Mouse (Mus musculus) stomach, postnatal 0 days (tissue): ENCODE results near the gene Nuak1.

Experiments
- CTCF ChIP-seq: IDR thresholded peaks from 2 replicates; pipeline ENCODE4 v1.5.1; 2016; ENCODE audit warnings: antibody characterized with exemption, low read depth, mild to moderate bottlenecking, moderate library complexity
- EP300 ChIP-seq: optimal IDR thresholded peaks from 2 replicates; pipeline ENCODE3; 2016; ENCODE audit warnings: antibody characterized with exemption

DNA sequence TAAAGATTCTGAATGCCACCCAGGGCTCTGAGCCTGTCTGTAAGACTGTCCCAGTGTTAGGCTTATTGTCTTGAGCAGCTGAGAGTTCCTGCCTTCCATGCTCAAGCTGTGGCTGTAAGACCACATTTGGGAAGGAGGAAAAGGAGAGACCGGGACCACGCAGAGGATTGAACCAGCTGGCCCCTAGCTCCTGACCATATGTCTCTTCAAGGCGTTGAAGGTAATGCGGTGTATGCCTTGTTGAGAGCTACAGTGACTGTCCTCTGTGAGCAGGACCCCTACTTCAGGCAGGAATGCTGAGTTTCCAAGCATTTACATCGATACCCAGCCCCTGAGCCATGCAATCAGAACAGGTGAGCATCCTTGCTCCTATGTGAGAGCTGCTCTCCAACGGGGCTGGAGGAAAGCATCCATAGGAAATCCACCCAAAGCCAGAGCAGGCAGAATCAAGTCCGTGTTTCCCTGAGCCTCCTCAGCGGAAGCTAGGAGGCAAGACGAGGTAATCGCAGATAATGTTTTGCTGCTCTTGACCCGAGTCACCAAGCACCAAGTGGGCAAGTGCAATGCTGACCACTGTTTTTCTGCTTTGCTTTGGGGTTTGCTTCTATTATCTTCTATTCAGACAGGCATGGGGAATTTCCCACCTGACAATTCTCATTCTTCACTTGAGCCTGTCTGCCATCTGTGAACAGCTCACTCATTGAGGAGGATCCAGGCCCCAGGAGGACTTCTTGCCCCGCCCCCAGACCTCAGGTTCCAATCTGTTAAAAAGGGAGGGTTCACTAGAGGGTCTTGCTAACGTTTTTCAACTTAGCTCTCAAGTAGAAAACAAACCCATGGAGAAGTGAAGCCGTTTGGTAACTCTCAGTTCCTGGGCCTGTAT lies 3.0 kb downstream of the Nuak1 start:
- TF ChIP-seq CTCF (no peak), EP300 (no peak)
